Mouse (Mus musculus) liver, embryonic 14.5 days (tissue): Measurements from ENCODE around the gene Dlg2.

Experiments
- CTCF ChIP-seq: IDR thresholded peaks from 2 replicates; pipeline ENCODE4 v1.5.1; 2016; ENCODE audit warnings: antibody characterized with exemption, low read depth, control low read depth
- EP300 ChIP-seq: IDR thresholded peaks from 2 replicates; pipeline ENCODE4 v1.6.1; 2016; ENCODE audit warnings: antibody characterized with exemption, low read depth

- TF ChIP-seq CTCF = no peak
- no peak for TF ChIP-seq EP300
Observed at GRCm38 (mm10) chr7:91893991-91894390, 1417.5 kb downstream of the Dlg2 start.
